Mouse (Mus musculus) layer of hippocampus, adult 9-11 months (tissue): Measurements from ENCODE around the gene Hsd11b1.
A peak's percentile ranks its signal among the peaks of the same experiment; 100 is the strongest.
"Not testable (repeated sequence)": the region's sequence is repeated elsewhere in the genome, so short reads cannot be mapped to it uniquely, and the experiment has no call there.

Source experiments
- DNase-seq: peaks from one replicate; pipeline ENCODE4 v3.0.0; 2022

Hsd11b1 gene

GRCm38 (mm10) chr1:193278414-193279045, 14.7 kb upstream of the Hsd11b1 start:
- no peak for DNase-seq

DNA sequence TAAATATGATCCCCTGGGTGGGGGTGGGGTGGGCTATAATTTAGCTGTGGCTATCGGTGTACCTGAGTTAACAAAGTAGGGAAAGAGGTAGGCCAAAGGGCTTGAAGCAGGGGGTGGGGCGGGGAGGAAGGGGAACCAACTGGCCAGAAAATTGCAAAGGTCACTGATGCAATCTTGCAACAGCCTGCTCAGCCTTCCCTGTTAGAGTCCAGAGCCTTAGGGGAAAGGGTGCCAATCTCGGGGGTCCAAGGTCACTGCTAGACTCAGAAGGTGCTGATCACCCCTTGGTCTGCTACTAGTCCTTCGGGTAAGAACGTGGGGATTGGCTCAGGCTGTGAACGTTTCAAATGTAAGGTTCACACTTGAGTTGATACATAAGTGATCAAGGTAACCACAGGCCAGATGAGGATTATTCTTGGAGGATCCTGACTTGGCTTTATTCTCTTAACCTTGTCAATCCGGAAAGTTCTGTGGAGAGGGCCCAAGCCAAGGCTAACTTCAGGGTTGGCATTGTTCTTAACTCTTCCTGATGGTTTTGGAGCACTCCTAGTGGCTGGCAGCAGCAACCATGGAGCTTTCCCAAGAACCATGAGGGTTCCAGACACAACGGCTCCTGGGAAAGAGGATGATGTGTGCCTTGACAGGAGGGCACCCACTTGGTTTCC, 10.7 kb upstream of the Hsd11b1 start:
- DNase-seq: no peak

DNA sequence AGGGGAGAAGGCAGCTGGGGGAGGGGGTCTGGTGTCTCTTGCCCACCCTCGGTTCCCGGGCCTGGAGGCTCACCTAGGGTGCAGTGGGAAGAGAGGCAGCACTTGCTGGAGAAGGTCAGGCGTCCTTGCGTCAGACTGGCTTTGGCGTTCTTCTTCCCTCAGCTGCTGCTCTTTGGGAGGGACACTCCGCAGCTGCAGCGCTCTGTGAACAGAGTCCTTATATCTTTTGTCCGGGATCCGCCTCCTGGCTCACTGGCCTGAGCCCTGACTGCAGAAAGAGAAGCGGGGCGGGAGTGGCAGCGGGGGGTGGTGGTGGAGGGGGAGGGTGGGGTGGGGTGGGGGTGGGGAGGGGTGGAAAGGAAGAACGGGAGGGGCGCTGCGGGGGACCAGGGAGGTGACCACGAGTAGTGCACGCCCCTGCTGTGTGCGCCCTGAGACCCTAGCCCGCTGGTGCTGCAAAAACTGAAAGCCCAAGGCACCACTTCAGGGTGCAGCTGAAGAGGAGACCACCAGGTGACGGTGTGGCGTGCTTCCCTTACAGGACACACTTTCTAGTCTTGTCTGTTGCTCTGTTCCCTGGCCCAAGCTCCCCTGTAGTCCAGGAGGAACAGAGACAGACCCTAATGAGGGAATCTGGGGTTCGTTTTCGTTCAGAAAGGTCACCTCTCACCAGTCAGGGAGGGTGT, 9.2 kb upstream of the Hsd11b1 start, which contains the start of gene G0s2:
G0s2 (minus strand) TSS at position 302 of the 686 bp plus-strand sequence.
- DNase-seq: peak; percentile 77

DNA sequence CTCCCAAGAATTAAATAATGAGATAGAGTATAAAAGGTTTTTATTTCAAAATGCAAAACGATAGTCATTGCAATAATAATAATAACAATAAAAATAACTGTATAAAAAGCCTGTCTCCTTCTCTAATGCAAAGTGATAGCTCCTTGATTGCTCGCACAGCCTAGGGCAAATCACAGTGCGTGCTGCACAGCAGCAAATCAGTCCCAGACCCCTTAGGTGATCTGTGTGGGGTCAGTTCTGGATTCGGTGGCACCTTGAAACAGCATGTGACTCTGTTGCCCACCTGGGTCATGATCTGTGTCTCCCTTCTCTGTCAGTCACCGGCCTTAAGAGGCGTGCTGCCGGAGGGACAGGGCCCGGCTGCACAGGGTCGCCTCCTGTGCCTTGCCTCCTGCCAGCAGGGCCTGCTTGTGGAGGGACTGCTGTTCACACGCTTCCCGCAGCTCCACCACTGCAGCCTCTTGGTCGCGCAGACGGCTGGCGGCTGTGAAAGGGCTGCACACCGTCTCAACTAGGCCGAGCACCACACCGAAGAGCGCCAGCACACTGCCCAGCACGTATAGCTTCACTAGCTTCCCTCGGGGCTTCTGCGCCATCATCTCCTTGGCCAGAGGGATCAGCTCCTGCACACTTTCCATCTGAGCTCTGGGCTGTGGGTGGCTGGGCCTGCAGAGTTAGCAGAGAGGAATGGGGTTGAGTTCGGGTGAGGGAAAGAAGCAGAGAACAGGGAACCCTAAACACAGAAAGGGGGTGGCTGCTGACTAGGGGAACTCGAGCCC, 8.5 kb upstream of the Hsd11b1 start:
- DNase-seq: peak; percentile 34

GRCm38 (mm10) chr1:193270965-193271763, 7.3 kb upstream of the Hsd11b1 start:
- DNase-seq: no peak

GRCm38 (mm10) chr1:193265734-193266133, 1.9 kb upstream of the Hsd11b1 start:
- DNase-seq: no peak

DNA sequence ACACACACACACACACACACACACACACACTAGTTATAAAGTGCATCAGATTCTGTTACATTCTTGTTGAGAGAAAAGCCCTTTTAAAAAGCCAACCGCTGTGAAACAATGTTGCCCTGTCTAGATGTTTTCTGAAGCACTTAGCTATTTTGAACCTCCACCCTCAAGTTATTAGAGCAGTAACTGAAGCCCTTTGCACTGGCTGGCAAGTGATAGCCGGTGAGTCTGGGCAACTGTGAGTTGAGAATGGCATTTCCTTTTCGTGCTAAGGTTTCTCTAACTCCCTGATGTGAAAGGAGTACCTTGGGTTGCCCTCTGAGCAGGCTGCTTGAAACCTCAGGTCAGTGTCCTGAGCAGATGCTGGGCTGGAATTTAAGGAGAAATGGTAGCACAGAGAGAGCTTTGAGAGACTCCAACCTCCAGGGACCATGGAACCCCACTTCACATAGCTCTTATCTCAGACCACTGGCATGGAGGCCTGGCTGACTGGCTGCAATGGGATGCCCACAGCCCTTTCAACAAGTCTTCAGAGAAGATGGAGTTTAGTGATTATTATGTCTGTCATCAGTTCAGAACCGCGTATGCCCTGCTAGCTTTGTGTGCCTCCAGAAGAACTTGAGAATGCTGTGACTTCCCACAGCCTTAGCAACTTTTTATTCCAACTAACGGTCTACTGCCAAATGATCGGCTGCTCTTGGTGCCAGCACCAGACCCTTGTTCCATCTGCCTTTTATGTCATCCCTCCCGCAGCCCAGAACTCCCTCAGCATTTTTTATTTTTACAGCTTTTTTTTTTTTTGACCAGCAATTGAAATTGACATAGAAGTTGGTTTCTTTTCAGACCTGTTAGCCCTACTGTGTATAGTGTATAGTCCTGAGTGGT, 608 bp downstream of the Hsd11b1 start:
- peak; percentile 29 for DNase-seq

- no peak for DNase-seq
These were observed 1.9 kb downstream of the Hsd11b1 start for GRCm38 (mm10) chr1:193261897-193262548.

GRCm38 (mm10) chr1:193259559-193259958, 4.3 kb downstream of the Hsd11b1 start:
- no peak for DNase-seq

GRCm38 (mm10) chr1:193256621-193257098, 7.2 kb downstream of the Hsd11b1 start:
- no peak for DNase-seq

- DNase-seq: no peak
These were observed 7.6 kb downstream of the Hsd11b1 start for GRCm38 (mm10) chr1:193256289-193256577.

GRCm38 (mm10) chr1:193255488-193256288, 8.2 kb downstream of the Hsd11b1 start:
- DNase-seq: peak; percentile 63

GRCm38 (mm10) chr1:193255032-193255431, 8.8 kb downstream of the Hsd11b1 start:
- DNase-seq: no peak

DNA sequence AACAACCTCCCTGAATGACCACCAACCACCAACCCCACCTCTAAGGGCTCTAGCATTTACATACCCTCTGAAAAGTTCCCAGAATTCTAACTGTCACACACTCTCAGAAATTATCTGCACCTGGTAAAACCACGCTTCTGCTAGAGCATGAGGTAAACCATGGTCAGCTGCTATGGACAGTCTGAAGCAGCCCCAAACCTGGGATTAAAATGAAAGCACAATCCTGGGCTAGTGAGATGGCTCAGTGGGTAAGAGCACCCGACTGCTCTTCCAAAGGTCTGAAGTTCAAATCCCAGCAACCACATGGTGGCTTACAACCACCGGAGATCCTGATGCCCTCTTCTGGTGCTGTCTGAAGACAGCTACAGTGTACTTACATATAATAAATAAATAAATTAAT, 10.0 kb downstream of the Hsd11b1 start:
- DNase-seq: not testable (repeated sequence)

DNA sequence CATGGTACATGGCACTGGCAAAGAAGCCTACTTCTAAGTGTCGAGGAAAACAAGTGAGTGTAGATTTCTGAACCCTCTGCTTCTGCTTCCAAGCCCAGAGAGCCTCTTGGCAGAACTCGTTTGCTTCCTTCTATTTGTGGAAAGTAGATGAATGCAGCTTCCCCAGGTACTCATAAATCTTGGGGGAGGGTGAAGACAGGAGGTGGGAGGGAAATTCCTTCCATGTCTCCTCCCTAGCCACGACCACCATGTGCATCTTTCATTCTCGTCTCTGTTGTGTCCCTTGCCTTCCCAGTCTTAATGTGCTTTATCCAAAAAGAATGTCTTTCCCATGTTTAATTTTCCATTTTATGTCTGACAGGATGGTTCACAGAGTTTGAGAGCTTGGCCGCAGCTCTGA, 11.3 kb downstream of the Hsd11b1 start:
- DNase-seq: no peak

DNA sequence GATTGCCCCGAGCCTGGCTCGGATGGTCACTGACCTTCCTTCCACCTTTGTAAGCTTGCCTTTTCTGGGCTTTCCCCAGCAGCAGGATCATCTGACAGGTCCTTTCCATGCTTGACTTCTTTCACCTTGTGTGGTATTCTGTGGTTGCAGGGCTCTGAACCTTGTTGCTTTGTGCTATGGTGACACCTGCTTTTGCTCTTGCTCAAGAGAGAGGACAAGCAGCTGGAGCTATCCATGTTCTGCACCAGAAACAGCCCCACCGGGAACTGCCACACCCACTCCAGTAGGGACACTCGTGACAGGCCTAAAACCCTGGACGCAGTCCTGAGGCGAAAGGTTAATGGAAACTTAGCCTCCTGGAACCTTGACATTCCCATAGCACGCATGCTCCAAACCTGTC, 12.5 kb downstream of the Hsd11b1 start:
- no peak for DNase-seq

DNA sequence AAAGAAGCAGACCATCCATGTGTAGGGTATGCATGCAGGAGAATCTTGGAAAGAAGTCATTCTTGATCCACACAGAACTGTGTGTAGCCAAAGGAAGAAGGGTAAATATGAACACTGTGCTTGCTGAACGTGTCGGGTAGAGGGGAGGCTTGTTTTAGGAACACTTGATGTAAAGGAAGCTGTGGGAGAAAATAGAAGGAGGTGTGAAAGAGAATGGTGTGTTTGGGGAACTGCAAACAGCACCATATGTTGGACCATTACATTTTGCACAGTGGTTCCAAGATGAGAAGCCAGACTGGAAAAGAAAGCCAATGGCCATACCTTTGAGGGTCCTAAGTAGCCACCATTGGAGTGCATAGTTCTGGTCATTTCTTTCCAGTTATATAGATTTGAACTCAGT, 13.8 kb downstream of the Hsd11b1 start:
- no peak for DNase-seq

GRCm38 (mm10) chr1:193244235-193244634, 19.6 kb downstream of the Hsd11b1 start:
- DNase-seq: no peak

GRCm38 (mm10) chr1:193243571-193244193, 20.2 kb downstream of the Hsd11b1 start:
- peak; percentile 37 for DNase-seq
